In genomic region chr10:81493601-81494220, GRCm38 (mm10) we compare ENCODE assay signal across 11 mouse cellular contexts. TPM values are rescaled to one million over a fixed set of nuclear protein-coding genes. Genes with fewer than 3 reads are reported as not detected.
DNase-seq lines count a peak whose midpoint lies in the region; ATAC-seq and TF ChIP-seq lines count a peak whose summit lies in the region.
"Had no signal": no experiment of that assay in that cellular context is flagged by ENCODE, and none has a peak within 500 bp of the region (broad histone marks: within the 10 kb centered on the region; RNA-seq: fewer than 3 reads in every experiment).

No protein-coding gene starts in this region.

- no peaks in the 10 kb centered on the region for H3K27me3 ChIP-seq in myocyte (ENCODE audit: control insufficient read depth, insufficient read depth, insufficient read length)

- intact Hi-C loops in left cerebral cortex, postnatal 14 days (cut with DNase I) = no loop called here
- intact Hi-C loops in left cerebral cortex, postnatal 10 days (cut with DNase I) = no loop called here

- H3K79me2 ChIP-seq in myocyte (ENCODE audit: control insufficient read depth, insufficient read depth) = peaks cover 23% of the 10 kb centered on the region

- H3K4me2 ChIP-seq in myocyte (ENCODE audit: low read depth) = no peak overlapping the region

- TF ChIP-seq POLR2A in myocyte (IDR thresholded peaks at IDR 0.05; ENCODE audit: insufficient read length, low read depth) = no peak

- H3ac ChIP-seq in myocyte (ENCODE audit: control insufficient read depth, insufficient read length) = no peak overlapping the region

- H3K36me3 ChIP-seq in myocyte (ENCODE audit: control insufficient read depth, insufficient read depth) = peaks cover 10% of the 10 kb centered on the region

- peak overlapping the region; percentile 94 for H3K4me3 ChIP-seq in myocyte

- peak; percentile 22 for DNase-seq in cerebellum, adult 8-10 months
- no peak for DNase-seq in cerebellum, postnatal 14 days
- DNase-seq in left cerebral cortex, postnatal 14 days (ENCODE audit: low spot score in 2 of 2) = peak; percentile 8 to 13
- DNase-seq in left cerebral cortex, postnatal 10 days (ENCODE audit: extremely low spot score in 1 of 2, low spot score in 2 of 2) = no peak
- DNase-seq in brain, adult 2 months (ENCODE audit: low read depth, low spot score) = peak; percentile 10
- DNase-seq in left cerebral cortex, adult 8-10 months (ENCODE audit: low spot score in 2 of 2) = no peak
- DNase-seq: adrenal gland, postnatal 25 days; kidney, postnatal 36 days; right cerebral cortex, adult 18-20 months had no signal

- ATAC-seq in granulocyte monocyte progenitor cell, adult 5-6 weeks (replicated peaks; ENCODE audit: poor library complexity, severe bottlenecking) = no peak

TF ChIP-seq in myocyte, 11 proteins besides CTCF, POLR2A, EP300 and RAD21:
- TF ChIP-seq CEBPB (IDR thresholded peaks at IDR 0.05; ENCODE audit: insufficient read depth, poor library complexity, severe bottlenecking) (no peak), USF1 (IDR thresholded peaks at IDR 0.05; ENCODE audit: low read depth) (no peak), TCF3 (IDR thresholded peaks at IDR 0.05; ENCODE audit: insufficient read length, low read depth) (no peak), MYOG (IDR thresholded peaks at IDR 0.05; ENCODE audit: control insufficient read depth in 1 of 3, insufficient read depth in 1 of 3, insufficient read length in 2 of 3, low read depth in 2 of 3) (no peak), MAX (IDR thresholded peaks at IDR 0.05; ENCODE audit: low read depth) (no peak), MYOD1 (IDR thresholded peaks at IDR 0.05; ENCODE audit: control insufficient read depth in 1 of 3, insufficient read length in 2 of 3, low read depth in 2 of 3) (no peak), POLR2AphosphoS2 (IDR thresholded peaks at IDR 0.05; ENCODE audit: insufficient read length, low read depth) (no peak), REST (IDR thresholded peaks at IDR 0.05; ENCODE audit: insufficient read depth, insufficient read length) (no peak), E2F4 (IDR thresholded peaks at IDR 0.05; ENCODE audit: insufficient read depth) (no peak), SRF (IDR thresholded peaks at IDR 0.05; ENCODE audit: control insufficient read depth, insufficient read length, low read depth) (no peak), TCF12 (IDR thresholded peaks at IDR 0.05; ENCODE audit: insufficient read depth, poor library complexity, severe bottlenecking) (no peak)
TF ChIP-seq in myocyte: peak in this region for 0.

RNA-seq across cellular contexts. Expression of gene Ncln, which starts 2.5 kb away (rescaled TPM):
- 100 to 1,000 TPM in 1 of 2 experiments, 10 to 100 TPM in 1; 80.2 to 104 TPM for total RNA-seq in left cerebral cortex, postnatal 14 days (2021)
- total RNA-seq in left cerebral cortex, postnatal 10 days (2021) = 100 to 1,000 TPM in 1 of 2 experiments, 10 to 100 TPM in 1; 94.8 to 102 TPM
- polyA plus RNA-seq in myocyte (2012; fragmentation: generic; extraction: Trizol) = 153 TPM
- 124 and 140 TPM in 2 replicates for total RNA-seq in granulocyte monocyte progenitor cell, adult 5-6 weeks (2014; fragmentation: Nextera tagmentation)
- 83.1 and 128 TPM in 2 replicates for total RNA-seq in granulocyte monocyte progenitor cell, adult 5-6 weeks (2017)
- total RNA-seq in left cerebral cortex, adult 8-10 months (2022) = 10 to 100 TPM; 70.9 to 91.6 (median 73.7) TPM

RNA-seq across cellular contexts. Expression of gene S1pr4, which starts 6.2 kb away (rescaled TPM):
- under 1 TPM; 0.33 to 0.44 TPM for total RNA-seq in left cerebral cortex, postnatal 14 days (2021)
- total RNA-seq in left cerebral cortex, postnatal 10 days (2021) = under 1 TPM; 0.18 to 0.28 TPM
- not detected for polyA plus RNA-seq in myocyte (2012; fragmentation: generic; extraction: Trizol)
- 7.8 and 10.5 TPM in 2 replicates for total RNA-seq in granulocyte monocyte progenitor cell, adult 5-6 weeks (2014; fragmentation: Nextera tagmentation)
- 7.0 and 9.2 TPM in 2 replicates for total RNA-seq in granulocyte monocyte progenitor cell, adult 5-6 weeks (2017)
- 1 to 10 TPM in 2 of 4 experiments, under 1 TPM in 2; 0.41 to 1.2 (median 0.89) TPM for total RNA-seq in left cerebral cortex, adult 8-10 months (2022)

RNA-seq across cellular contexts. Expression of gene Celf5, which starts 11.2 kb away (rescaled TPM):
- 100 to 1,000 TPM; 280 to 299 TPM for total RNA-seq in left cerebral cortex, postnatal 14 days (2021)
- 100 to 1,000 TPM; 287 to 297 TPM for total RNA-seq in left cerebral cortex, postnatal 10 days (2021)
- polyA plus RNA-seq in myocyte (2012; fragmentation: generic; extraction: Trizol) = 0.37 TPM
- total RNA-seq in granulocyte monocyte progenitor cell, adult 5-6 weeks (2014; fragmentation: Nextera tagmentation) = not detected in 2 replicates
- not detected in 2 replicates for total RNA-seq in granulocyte monocyte progenitor cell, adult 5-6 weeks (2017)
- total RNA-seq in left cerebral cortex, adult 8-10 months (2022) = 100 to 1,000 TPM; 229 to 265 (median 242) TPM

RNA-seq across cellular contexts. Expression of gene Gna15, which starts 30.3 kb away (rescaled TPM):
- 1 to 10 TPM; 2.2 to 3.2 TPM for total RNA-seq in left cerebral cortex, postnatal 14 days (2021)
- 1 to 10 TPM; 2.3 to 2.9 TPM for total RNA-seq in left cerebral cortex, postnatal 10 days (2021)
- polyA plus RNA-seq in myocyte (2012; fragmentation: generic; extraction: Trizol) = not detected
- total RNA-seq in granulocyte monocyte progenitor cell, adult 5-6 weeks (2014; fragmentation: Nextera tagmentation) = 30.0 and 31.7 TPM in 2 replicates
- 23.8 and 34.6 TPM in 2 replicates for total RNA-seq in granulocyte monocyte progenitor cell, adult 5-6 weeks (2017)
- total RNA-seq in left cerebral cortex, adult 8-10 months (2022) = 1 to 10 TPM; 3.4 to 6.1 (median 5.3) TPM

RNA-seq across cellular contexts. Expression of gene Nfic, which starts 38.3 kb away (rescaled TPM):
- total RNA-seq in left cerebral cortex, postnatal 14 days (2021) = 10 to 100 TPM; 67.0 to 69.8 TPM
- 10 to 100 TPM; 40.7 to 44.6 TPM for total RNA-seq in left cerebral cortex, postnatal 10 days (2021)
- polyA plus RNA-seq in myocyte (2012; fragmentation: generic; extraction: Trizol) = 115 TPM
- total RNA-seq in granulocyte monocyte progenitor cell, adult 5-6 weeks (2014; fragmentation: Nextera tagmentation) = 39.6 and 41.7 TPM in 2 replicates
- total RNA-seq in granulocyte monocyte progenitor cell, adult 5-6 weeks (2017) = 5.3 and 10.5 TPM in 2 replicates
- 10 to 100 TPM; 83.3 to 98.1 (median 85.4) TPM for total RNA-seq in left cerebral cortex, adult 8-10 months (2022)

Comparison
In these comparisons a context has a peak if more than half of its experiments do, and no peak if none do; other contexts are left out.
1. DNase-seq: peak in cerebellum, adult 8-10 months (single experiment), left cerebral cortex, postnatal 14 days (2 of 2) and brain, adult 2 months (single experiment); none in cerebellum, postnatal 14 days (0 of 2), left cerebral cortex, postnatal 10 days (0 of 2) and left cerebral cortex, adult 8-10 months (0 of 2).
2. RNA of gene Celf5, which starts 11.2 kb away (total RNA-seq): 280 to 299 TPM in left cerebral cortex, postnatal 14 days, 287 to 297 TPM in left cerebral cortex, postnatal 10 days and 229 to 265 TPM in left cerebral cortex, adult 8-10 months; not detected in granulocyte monocyte progenitor cell, adult 5-6 weeks; every median in the first group is over 100 times any median in the second.